Mouse (Mus musculus): ENCODE results near the gene Fam107a. TPM values are rescaled to one million over a fixed set of nuclear protein-coding genes. Genes with fewer than 3 reads are reported as not detected.

The Fam107a gene
- polyA plus RNA-seq, 1 experiment from 2014 or later: 0.36 TPM

Other genes with a start within 250 kb of the Fam107a start
- gene Rpp14, start 237.7 kb downstream of the Fam107a start, polyA plus RNA-seq (2014; fragmentation: Nextera tagmentation; extraction: Ambion mirVana): 46.5 and 47.0 TPM in 2 replicates
- gene Pxk, start 219.8 kb downstream of the Fam107a start, polyA plus RNA-seq (2014; fragmentation: Nextera tagmentation; extraction: Ambion mirVana): 30.2 and 32.9 TPM in 2 replicates
- 588 and 604 TPM in 2 replicates for gene Pdhb, start 145.0 kb downstream of the Fam107a start, polyA plus RNA-seq (2014; fragmentation: Nextera tagmentation; extraction: Ambion mirVana)
- gene Kctd6, start 103.9 kb downstream of the Fam107a start, polyA plus RNA-seq (2014; fragmentation: Nextera tagmentation; extraction: Ambion mirVana): 14.3 and 14.8 TPM in 2 replicates
- gene Acox2, start 58.7 kb downstream of the Fam107a start, polyA plus RNA-seq (2014; fragmentation: Nextera tagmentation; extraction: Ambion mirVana): not detected in 2 replicates
- not detected in 2 replicates for gene Oit1, start 60.7 kb upstream of the Fam107a start, polyA plus RNA-seq (2014; fragmentation: Nextera tagmentation; extraction: Ambion mirVana)

All from heart, embryonic 14.5 days (tissue).